ENCODE assay signal across 25 mouse cellular contexts in the genomic region with DNA sequence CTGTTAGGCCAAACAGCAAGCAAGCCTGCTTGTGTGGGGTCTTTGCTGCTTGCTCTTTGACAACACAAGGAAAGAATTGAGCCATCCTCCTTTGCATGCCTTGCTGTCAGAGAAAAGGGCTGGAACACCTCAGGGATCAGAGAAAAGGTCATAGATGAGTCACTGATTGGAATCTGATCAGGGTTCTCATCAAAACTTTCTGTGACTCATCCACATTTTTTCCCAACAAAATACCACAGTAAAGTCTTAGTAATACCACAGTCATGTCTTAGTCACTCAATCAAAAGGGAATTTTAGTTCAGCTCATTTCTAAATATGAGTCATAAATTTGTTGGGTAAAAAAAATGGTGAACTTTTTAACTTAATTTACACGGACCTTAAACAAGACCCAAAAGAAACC.
DNase-seq lines count a peak whose midpoint lies in the region; ATAC-seq lines count a peak whose summit lies in the region.
"Had no signal": no experiment of that assay in that cellular context is flagged by ENCODE, and none has a peak within 500 bp of the region (broad histone marks: within the 10 kb centered on the region; RNA-seq: fewer than 3 reads in every experiment).

No protein-coding gene starts in this region.

- H3K27me3 ChIP-seq in hindbrain, embryonic 16.5 days (replicated peaks; ENCODE audit: control insufficient read depth, insufficient read depth, low read length) = no peaks in the 10 kb centered on the region
- H3K27me3 ChIP-seq: embryonic facial prominence, embryonic 12.5 days; heart, embryonic 15.5 days; Patski had no signal

- peak; percentile 34 for DNase-seq in adrenal gland, adult 2 months
- DNase-seq in adrenal gland, postnatal 10 days = no peak
- DNase-seq in 416B (ENCODE audit: low read depth) (peak; percentile 53), R1 (ENCODE audit: low read depth, low spot score) (peak; percentile 1)
- peak; percentile 67 for DNase-seq in fibroblast of lung, adult 2 months (ENCODE audit: low read depth)
- no peak for DNase-seq in T-cell, adult 2 months (ENCODE audit: low spot score)
- DNase-seq: adrenal gland, postnatal 25 days; cerebellum, adult 2 months; cerebellum, postnatal 10 days; gastrocnemius, postnatal 10 days; heart, adult 18-20 months; heart, postnatal 14 days; kidney, adult 8-10 months had no signal

- no peaks in the 10 kb centered on the region for H3K36me3 ChIP-seq in hindbrain, embryonic 16.5 days (ENCODE audit: control insufficient read depth, insufficient read depth, low read length)
- H3K36me3 ChIP-seq: embryonic facial prominence, embryonic 12.5 days; forebrain, embryonic 10.5 days; G1E; heart, embryonic 15.5 days had no signal

- WGBS in hindbrain, embryonic 16.5 days = 78% methylated on average over 1 of the region's 1 CpGs

- no peaks in the 10 kb centered on the region for H3K4me1 ChIP-seq in hindbrain, embryonic 16.5 days (ENCODE audit: control insufficient read depth, insufficient read depth, low read depth, low read length)
- H3K4me1 ChIP-seq: embryonic facial prominence, embryonic 12.5 days; heart, embryonic 15.5 days had no signal

- H3K4me2 ChIP-seq in hindbrain, embryonic 16.5 days (ENCODE audit: low read length) = no peak overlapping the region
- H3K4me2 ChIP-seq: embryonic facial prominence, embryonic 12.5 days; heart, embryonic 11.5 days; heart, embryonic 15.5 days; hindbrain, embryonic 14.5 days had no signal

- ATAC-seq in erythroblast, adult 5-6 weeks (replicated peaks; ENCODE audit: low FRiP score, poor library complexity, severe bottlenecking) = no peak
- ATAC-seq in hindbrain, embryonic 16.5 days = no peak
- ATAC-seq: CD4-positive, CD25-positive, alpha-beta regulatory T cell, adult 4 months; forebrain, embryonic 14.5 days; intestine, embryonic 16.5 days; Patski had no signal

- H3K4me3 ChIP-seq in hindbrain, embryonic 16.5 days (ENCODE audit: low read length) = no peak overlapping the region
- H3K4me3 ChIP-seq: embryonic facial prominence, embryonic 12.5 days; forebrain, embryonic 10.5 days; heart, embryonic 15.5 days had no signal

- no peaks in the 10 kb centered on the region for H3K9me3 ChIP-seq in hindbrain, embryonic 16.5 days (ENCODE audit: control insufficient read depth, low read length)
- H3K9me3 ChIP-seq: embryonic facial prominence, embryonic 12.5 days; forebrain, embryonic 10.5 days; G1E; heart, embryonic 15.5 days had no signal

- H3K9ac ChIP-seq in hindbrain, embryonic 16.5 days (ENCODE audit: low read depth, low read length) = no peak overlapping the region
- H3K9ac ChIP-seq: embryonic facial prominence, embryonic 12.5 days; heart, embryonic 15.5 days; hindbrain, embryonic 14.5 days had no signal

- no peak overlapping the region for H3K27ac ChIP-seq in hindbrain, embryonic 16.5 days (ENCODE audit: low read depth, low read length)
- H3K27ac ChIP-seq: embryonic facial prominence, embryonic 12.5 days; forebrain, embryonic 10.5 days; heart, embryonic 15.5 days; hindbrain, embryonic 14.5 days had no signal

Comparison
In these comparisons a context has a peak if more than half of its experiments do, and no peak if none do; other contexts are left out.
1. DNase-seq: peak in adrenal gland, adult 2 months (single experiment), 416B (single experiment), R1 (single experiment) and fibroblast of lung, adult 2 months (single experiment); none in adrenal gland, postnatal 10 days (single experiment) and T-cell, adult 2 months (single experiment).